ENCODE assay signal across 14 mouse cellular contexts in genomic region chr5:19933190-19933589, GRCm38 (mm10).
DNase-seq lines count a peak whose midpoint lies in the region; ATAC-seq and TF ChIP-seq lines count a peak whose summit lies in the region.
"Had no signal": no experiment of that assay in that cellular context is flagged by ENCODE, and none has a peak within 500 bp of the region (broad histone marks: within the 10 kb centered on the region; RNA-seq: fewer than 3 reads in every experiment).

No protein-coding gene starts in this region.

- H3K27ac ChIP-seq in forebrain, embryonic 13.5 days: no peak overlapping the region
- H3K27ac ChIP-seq in forebrain, embryonic 10.5 days: no peak overlapping the region
- H3K27ac ChIP-seq in liver, adult 2 months (replicated peaks; ENCODE audit: insufficient read depth, low read depth, low read length): no peak overlapping the region
- H3K27ac ChIP-seq in liver, embryonic 12.5 days: no peak overlapping the region
- H3K27ac ChIP-seq in kidney, adult 2 months (ENCODE audit: insufficient read depth, low read depth, low read length): no peak overlapping the region
- no peak overlapping the region for H3K27ac ChIP-seq in limb, embryonic 14.5 days (replicated peaks; ENCODE audit: low read depth, low read length)
- no peak overlapping the region for H3K27ac ChIP-seq in intestine, embryonic 16.5 days (ENCODE audit: low read length)
- H3K27ac ChIP-seq: limb, embryonic 15.5 days; midbrain, embryonic 12.5 days; neural tube, embryonic 12.5 days had no signal

- WGBS in forebrain, embryonic 13.5 days: 74% methylated on average over 2 of the region's 2 CpGs
- WGBS in forebrain, embryonic 10.5 days: 85% methylated on average over 2 of the region's 2 CpGs
- WGBS in liver, adult 2 months: 53% methylated on average over 2 of the region's 2 CpGs
- WGBS in liver, embryonic 12.5 days (ENCODE audit: insufficient replicate concordance): 57% methylated on average over 2 of the region's 2 CpGs
- 25% methylated on average over 2 of the region's 2 CpGs for WGBS in kidney, adult 2 months
- 32% methylated on average over 2 of the region's 2 CpGs for WGBS in limb, embryonic 14.5 days
- 65% methylated on average over 2 of the region's 2 CpGs for WGBS in intestine, embryonic 16.5 days

- no peaks in the 10 kb centered on the region for H3K79me2 ChIP-seq in liver, adult 2 months (ENCODE audit: control insufficient read depth, insufficient read depth, low read length)

- no peaks in the 10 kb centered on the region for H3K9me3 ChIP-seq in forebrain, embryonic 13.5 days (replicated peaks)
- H3K9me3 ChIP-seq in forebrain, embryonic 10.5 days: no peaks in the 10 kb centered on the region
- H3K9me3 ChIP-seq in liver, embryonic 12.5 days (replicated peaks): no peaks in the 10 kb centered on the region
- no peaks in the 10 kb centered on the region for H3K9me3 ChIP-seq in limb, embryonic 14.5 days (ENCODE audit: control insufficient read depth, low read length)
- H3K9me3 ChIP-seq in intestine, embryonic 16.5 days (ENCODE audit: control insufficient read depth, low read length): no peaks in the 10 kb centered on the region
- H3K9me3 ChIP-seq: limb, embryonic 15.5 days; midbrain, embryonic 12.5 days; neural tube, embryonic 12.5 days had no signal

- no peak overlapping the region for H3K4me2 ChIP-seq in forebrain, embryonic 13.5 days
- H3K4me2 ChIP-seq in liver, embryonic 12.5 days: no peak overlapping the region
- H3K4me2 ChIP-seq in limb, embryonic 14.5 days (replicated peaks; ENCODE audit: low read depth, low read length, severe bottlenecking): no peak overlapping the region
- no peak overlapping the region for H3K4me2 ChIP-seq in intestine, embryonic 16.5 days (ENCODE audit: low read depth, low read length)
- H3K4me2 ChIP-seq: limb, embryonic 15.5 days; midbrain, embryonic 12.5 days; neural tube, embryonic 12.5 days had no signal

- no peak overlapping the region for H3K4me3 ChIP-seq in forebrain, embryonic 13.5 days
- H3K4me3 ChIP-seq in forebrain, embryonic 10.5 days: no peak overlapping the region
- no peak overlapping the region for H3K4me3 ChIP-seq in liver, adult 2 months (ENCODE audit: insufficient read depth, low read depth, low read length)
- H3K4me3 ChIP-seq in liver, embryonic 12.5 days: no peak overlapping the region
- no peak overlapping the region for H3K4me3 ChIP-seq in kidney, adult 2 months (ENCODE audit: insufficient read depth, low read depth, low read length)
- H3K4me3 ChIP-seq in limb, embryonic 14.5 days (replicated peaks; ENCODE audit: low read length): no peak overlapping the region
- H3K4me3 ChIP-seq in intestine, embryonic 16.5 days (ENCODE audit: low read length): no peak overlapping the region
- H3K4me3 ChIP-seq: limb, embryonic 15.5 days; midbrain, embryonic 12.5 days; neural tube, embryonic 12.5 days had no signal

- no peak for DNase-seq in forebrain, embryonic 10.5 days (ENCODE audit: extremely low spot score, low spot score)
- DNase-seq in liver, adult 2 months (ENCODE audit: extremely low read depth, low read depth, low spot score): peak; percentile 19
- DNase-seq in kidney, adult 2 months: peak; percentile 88
- DNase-seq in limb, embryonic 14.5 days (ENCODE audit: low spot score): peak; percentile 49
- no peak for DNase-seq in thymus, postnatal 36 days
- DNase-seq: cerebellum, adult 18-20 months; gastrocnemius, postnatal 36 days; lung, postnatal 10 days had no signal

- no peak for TF ChIP-seq POLR2A in liver, adult 2 months (IDR thresholded peaks at IDR 0.05; ENCODE audit: extremely low read depth, insufficient read depth, low read length)
- no peak for TF ChIP-seq POLR2A in kidney, adult 2 months (IDR thresholded peaks at IDR 0.05; ENCODE audit: low read depth, low read length)
- TF ChIP-seq POLR2A in limb, embryonic 14.5 days (IDR thresholded peaks at IDR 0.05; ENCODE audit: borderline replicate concordance, extremely low read depth, insufficient read depth, insufficient read length): no peak

- H3K27me3 ChIP-seq in forebrain, embryonic 13.5 days: no peaks in the 10 kb centered on the region
- no peaks in the 10 kb centered on the region for H3K27me3 ChIP-seq in forebrain, embryonic 10.5 days (ENCODE audit: poor library complexity, severe bottlenecking)
- H3K27me3 ChIP-seq in liver, adult 2 months (ENCODE audit: control insufficient read depth, insufficient read depth, low read length): no peaks in the 10 kb centered on the region
- no peaks in the 10 kb centered on the region for H3K27me3 ChIP-seq in liver, embryonic 12.5 days (replicated peaks)
- no peaks in the 10 kb centered on the region for H3K27me3 ChIP-seq in kidney, adult 2 months (replicated peaks; ENCODE audit: control insufficient read depth, insufficient read depth, low read length)
- H3K27me3 ChIP-seq in limb, embryonic 14.5 days (ENCODE audit: control insufficient read depth, insufficient read depth, low read length): no peaks in the 10 kb centered on the region
- H3K27me3 ChIP-seq in intestine, embryonic 16.5 days (replicated peaks; ENCODE audit: control insufficient read depth, insufficient read depth, low read length): no peaks in the 10 kb centered on the region
- H3K27me3 ChIP-seq: limb, embryonic 15.5 days; midbrain, embryonic 12.5 days; neural tube, embryonic 12.5 days had no signal

- no peak overlapping the region for H3K9ac ChIP-seq in forebrain, embryonic 13.5 days
- H3K9ac ChIP-seq in liver, adult 2 months (ENCODE audit: low read depth, low read length): no peak overlapping the region
- no peak overlapping the region for H3K9ac ChIP-seq in liver, embryonic 12.5 days
- H3K9ac ChIP-seq in limb, embryonic 14.5 days (ENCODE audit: low read depth, low read length, severe bottlenecking): no peak overlapping the region
- H3K9ac ChIP-seq in intestine, embryonic 16.5 days (ENCODE audit: low read depth, low read length): no peak overlapping the region
- H3K9ac ChIP-seq: limb, embryonic 15.5 days; midbrain, embryonic 12.5 days; neural tube, embryonic 12.5 days had no signal

- H3K4me1 ChIP-seq in forebrain, embryonic 13.5 days: no peaks in the 10 kb centered on the region
- no peaks in the 10 kb centered on the region for H3K4me1 ChIP-seq in forebrain, embryonic 10.5 days
- H3K4me1 ChIP-seq in liver, adult 2 months (ENCODE audit: control insufficient read depth, insufficient read depth, low read length): no peaks in the 10 kb centered on the region
- H3K4me1 ChIP-seq in liver, embryonic 12.5 days: no peaks in the 10 kb centered on the region
- no peaks in the 10 kb centered on the region for H3K4me1 ChIP-seq in kidney, adult 2 months (ENCODE audit: control insufficient read depth, insufficient read depth, low read length)
- H3K4me1 ChIP-seq in limb, embryonic 14.5 days (ENCODE audit: control insufficient read depth, insufficient read depth, low read length): no peaks in the 10 kb centered on the region
- no peaks in the 10 kb centered on the region for H3K4me1 ChIP-seq in intestine, embryonic 16.5 days (ENCODE audit: control insufficient read depth, insufficient read depth, low read length)
- H3K4me1 ChIP-seq: midbrain, embryonic 12.5 days; neural tube, embryonic 12.5 days had no signal

- peak; percentile 50; the same call in 1 of the 2 replicates for ATAC-seq in forebrain, embryonic 13.5 days
- ATAC-seq in liver, embryonic 12.5 days: no peak
- ATAC-seq in limb, embryonic 14.5 days (ENCODE audit: low FRiP score, low read depth): no peak
- no peak for ATAC-seq in intestine, embryonic 16.5 days

- no peak for TF ChIP-seq CTCF in liver, adult 2 months (IDR thresholded peaks at IDR 0.05; ENCODE audit: low read depth, low read length)
- TF ChIP-seq CTCF in kidney, adult 2 months (conservative IDR thresholded peaks at IDR 0.05; ENCODE audit: insufficient read depth, insufficient read length, low read depth, low read length): no peak

- H3K36me3 ChIP-seq in forebrain, embryonic 13.5 days (ENCODE audit: poor library complexity, severe bottlenecking): no peaks in the 10 kb centered on the region; the same call in 1 of the 2 replicates
- H3K36me3 ChIP-seq in forebrain, embryonic 10.5 days (replicated peaks): no peaks in the 10 kb centered on the region
- H3K36me3 ChIP-seq in liver, adult 2 months (ENCODE audit: control insufficient read depth, insufficient read depth, low read length): no peaks in the 10 kb centered on the region
- no peaks in the 10 kb centered on the region for H3K36me3 ChIP-seq in liver, embryonic 12.5 days
- H3K36me3 ChIP-seq in kidney, adult 2 months (ENCODE audit: control insufficient read depth, insufficient read depth, low read length): no peaks in the 10 kb centered on the region
- no peaks in the 10 kb centered on the region for H3K36me3 ChIP-seq in limb, embryonic 14.5 days (ENCODE audit: control insufficient read depth, insufficient read depth, low read length)
- no peaks in the 10 kb centered on the region for H3K36me3 ChIP-seq in intestine, embryonic 16.5 days (ENCODE audit: control insufficient read depth, insufficient read depth, low read length)
- H3K36me3 ChIP-seq: limb, embryonic 15.5 days; midbrain, embryonic 12.5 days; neural tube, embryonic 12.5 days had no signal

Comparison
In these comparisons a context has a peak if more than half of its experiments do, and no peak if none do; other contexts are left out.
1. DNase-seq: peak in liver, adult 2 months (single experiment), kidney, adult 2 months (single experiment) and limb, embryonic 14.5 days (single experiment); none in forebrain, embryonic 10.5 days (single experiment) and thymus, postnatal 36 days (0 of 2).